Mouse (Mus musculus): ENCODE results near the gene Thbs3.

DNA sequence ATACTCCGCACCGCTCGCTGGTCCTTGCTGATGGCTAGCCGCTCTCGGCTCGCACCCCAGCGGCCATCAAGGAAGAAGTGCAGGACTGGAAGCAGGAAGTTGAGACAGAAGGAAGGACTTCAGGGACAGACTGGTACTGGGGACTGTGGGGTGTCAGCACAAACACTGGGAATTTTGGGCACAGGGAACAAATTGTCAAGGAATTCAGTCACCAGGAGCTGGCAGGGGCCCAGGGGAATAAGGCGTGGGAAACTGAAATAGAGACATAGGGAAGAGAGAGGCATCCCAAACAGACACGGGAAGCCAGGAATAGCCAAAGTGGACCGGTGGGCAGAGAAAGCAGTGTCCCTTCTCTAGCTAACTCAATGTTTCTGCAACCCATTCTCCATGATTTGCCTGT is 21.5 kb downstream of the Thbs3 start:
- TF ChIP-seq NRF1 (IDR thresholded peaks at IDR 0.05; ENCODE audit: low read depth, low read length) (no peak), POLR2A (IDR thresholded peaks at IDR 0.05; ENCODE audit: low read depth, low read length) (no peak), NELFE (IDR thresholded peaks at IDR 0.05; ENCODE audit: low read depth, low read length) (no peak), POLR2AphosphoS2 (IDR thresholded peaks at IDR 0.05; ENCODE audit: low read depth, low read length) (no peak), TCF12 (IDR thresholded peaks at IDR 0.05; ENCODE audit: low read depth, low read length) (no peak), ETS1 (conservative IDR thresholded peaks at IDR 0.05; ENCODE audit: low read depth, low read length) (no peak), USF1 (IDR thresholded peaks at IDR 0.05; ENCODE audit: low read depth, low read length) (no peak), CTCF (conservative IDR thresholded peaks at IDR 0.05 in 1 of 2, IDR thresholded peaks at IDR 0.05 in 1 of 2; ENCODE audit: low read depth in 2 of 2, low read length in 2 of 2) (no peak), JUN (IDR thresholded peaks at IDR 0.05; ENCODE audit: insufficient read depth, low read depth, low read length) (no peak), HCFC1 (IDR thresholded peaks at IDR 0.05; ENCODE audit: low read depth, low read length) (no peak), CHD1 (IDR thresholded peaks at IDR 0.05; ENCODE audit: low read depth, low read length) (no peak)

Data from CH12.LX (cell line).